Mouse (Mus musculus): ENCODE results near the gene BC049352. TPM values are rescaled to one million over a fixed set of nuclear protein-coding genes. Genes with fewer than 3 reads are reported as not detected.

The BC049352 gene
- total RNA-seq (2021), result under 1 TPM in 1 of 2 experiments, not detected in 1; 0.21 TPM
- long read RNA-seq, experiment 1, result 0 reads
- long read RNA-seq, experiment 2, result 0 reads

DNA sequence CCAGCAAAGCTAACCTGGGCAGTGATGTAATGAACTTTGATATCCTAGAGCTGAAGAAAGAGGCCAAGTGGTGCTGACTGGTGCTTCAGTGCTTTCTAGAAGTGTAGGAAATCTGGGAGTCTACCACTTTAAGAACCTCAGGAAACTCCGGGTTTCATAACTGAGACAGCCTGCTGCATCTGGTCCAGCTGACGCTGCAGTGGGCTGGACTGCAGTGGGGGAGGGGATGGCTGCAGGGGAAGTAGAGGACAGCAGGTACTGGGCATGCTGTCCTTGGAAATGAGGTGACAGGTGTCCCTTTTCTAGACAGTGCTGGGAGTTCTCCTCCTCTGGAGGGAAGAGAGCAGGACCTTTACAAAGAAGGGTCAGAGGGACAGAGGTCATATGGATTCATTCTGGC lies at the start of gene BC049352:
Gene BC049352, plus strand, starts transcription at position 238 of the 400 bp plus-strand sequence.
- DNase-seq (ENCODE audit: low spot score in 2 of 2), result no peak

DNA sequence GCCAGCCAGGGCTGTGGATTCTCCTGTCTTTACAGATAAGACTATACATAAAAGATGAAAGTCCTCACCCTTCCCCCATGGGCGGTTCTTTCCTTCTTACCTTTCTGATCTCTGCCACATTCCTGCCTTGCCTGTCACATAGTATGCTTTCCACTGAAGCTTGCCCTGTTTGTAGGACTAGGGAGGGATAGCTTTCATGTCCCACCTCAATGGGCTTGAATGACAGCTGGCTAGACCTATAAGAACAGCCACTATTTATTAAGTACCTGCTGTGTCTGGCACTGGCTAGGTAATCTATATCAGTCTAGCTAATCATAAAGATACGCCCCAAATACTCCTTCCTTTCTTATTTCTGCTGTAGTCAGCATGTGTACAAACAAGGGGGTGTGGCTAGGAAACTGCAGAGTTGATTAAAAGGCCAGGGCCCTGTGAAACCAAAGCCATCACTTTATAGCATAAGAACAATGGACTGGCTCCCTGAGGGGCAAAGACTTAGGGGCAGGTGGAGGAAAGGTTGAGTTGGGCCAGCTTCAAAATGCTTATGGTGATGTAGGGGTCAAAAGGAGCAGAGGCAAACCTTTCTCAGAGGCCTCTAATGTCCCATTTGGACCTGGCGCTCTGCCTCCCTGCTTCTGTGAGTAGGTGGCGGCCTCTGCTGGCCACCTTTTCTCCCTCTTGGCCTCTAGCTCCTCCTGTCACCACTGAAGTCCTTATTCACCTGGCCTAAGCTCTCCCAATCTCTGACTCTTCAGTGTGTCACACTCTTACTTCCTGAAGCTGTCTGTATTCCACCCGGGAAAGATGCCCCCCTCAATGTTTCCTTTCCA lies 48.1 kb upstream of the BC049352 start:
- peak in 1 of 2 experiments; percentile 52 for DNase-seq (ENCODE audit: low spot score in 2 of 2)

DNA sequence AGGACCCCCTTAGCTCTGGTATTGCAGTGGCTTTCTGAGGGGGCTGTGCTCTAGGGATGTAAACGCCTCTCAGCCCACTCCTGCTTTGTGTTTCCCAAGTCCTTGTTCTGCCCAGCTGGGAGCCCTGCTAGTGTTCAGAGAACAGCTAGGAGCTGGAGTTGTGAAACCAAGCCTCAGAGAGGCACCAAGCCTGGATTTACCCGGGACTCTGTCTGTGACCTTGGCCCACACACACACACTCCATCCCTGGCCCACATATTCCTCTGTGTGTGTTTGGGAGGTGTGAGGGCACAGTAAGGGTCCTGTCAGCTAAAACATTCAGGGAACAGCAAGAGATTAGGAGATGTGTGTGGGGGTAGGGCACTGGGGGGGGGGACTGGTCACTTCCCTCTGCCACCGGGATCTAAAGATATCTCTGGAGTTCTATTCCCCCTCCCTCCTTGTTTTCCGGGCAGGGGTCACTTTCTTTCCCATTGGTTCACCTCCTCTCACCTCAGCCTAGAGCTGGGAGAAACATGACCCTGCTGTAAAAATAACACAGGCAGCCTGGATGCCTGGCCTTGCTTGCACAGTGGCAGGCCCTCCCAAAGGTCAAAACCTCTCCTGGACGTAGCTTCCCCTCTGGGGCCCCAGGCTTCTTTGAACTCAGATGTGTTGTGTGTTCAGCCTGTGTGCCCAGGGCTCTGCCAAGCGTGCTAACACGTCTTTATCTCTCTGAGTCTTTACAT lies 45.2 kb upstream of the BC049352 start:
- DNase-seq (ENCODE audit: low spot score in 2 of 2), result no peak

DNA sequence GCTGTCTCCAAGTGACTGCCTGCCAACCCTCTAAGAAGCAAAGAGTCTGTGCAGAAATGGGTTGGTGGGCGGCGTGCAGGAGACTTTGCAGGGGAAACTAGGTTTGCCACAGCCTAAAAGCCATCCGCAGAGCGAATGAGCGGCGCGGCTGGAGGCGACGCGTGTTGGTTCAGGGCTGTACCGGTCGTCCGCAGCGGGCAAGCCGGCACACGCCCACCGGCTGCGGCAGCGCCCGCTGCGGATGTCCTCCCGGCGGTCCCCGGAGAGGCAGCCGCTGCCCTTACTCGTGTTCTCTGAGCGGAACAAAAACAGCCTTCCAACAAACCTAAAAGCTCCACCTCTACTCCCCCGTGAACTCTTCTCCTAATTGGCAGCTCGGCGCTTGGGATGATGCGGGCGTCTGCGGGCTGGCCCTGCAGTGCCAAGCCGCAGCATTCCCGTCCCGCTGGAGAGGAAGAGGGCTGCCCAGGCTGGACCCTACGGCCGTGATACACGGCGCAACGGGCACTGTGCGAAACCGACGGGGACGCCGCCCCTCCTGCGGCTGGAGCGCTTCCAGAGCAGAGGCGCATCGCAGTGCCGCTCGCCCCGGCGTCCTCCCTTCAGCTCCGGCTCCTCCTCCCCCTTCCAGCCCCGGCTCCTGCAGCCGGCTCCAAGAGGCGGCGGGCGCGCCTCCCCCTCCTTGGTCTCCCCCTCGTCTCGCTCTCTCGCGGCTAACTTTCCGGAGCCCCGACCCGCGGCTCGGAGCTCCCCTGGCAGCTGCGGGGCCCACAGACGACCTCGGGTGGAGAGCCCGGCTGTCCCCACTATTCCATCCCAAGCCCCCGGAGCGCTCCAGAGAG lies 43.4 kb upstream of the BC049352 start, which contains the start of gene Scn4b:
Gene Scn4b, plus strand, starts transcription at position 205 of the 842 bp plus-strand sequence.
- peak; percentile 43 for DNase-seq (ENCODE audit: low spot score in 2 of 2)

DNA sequence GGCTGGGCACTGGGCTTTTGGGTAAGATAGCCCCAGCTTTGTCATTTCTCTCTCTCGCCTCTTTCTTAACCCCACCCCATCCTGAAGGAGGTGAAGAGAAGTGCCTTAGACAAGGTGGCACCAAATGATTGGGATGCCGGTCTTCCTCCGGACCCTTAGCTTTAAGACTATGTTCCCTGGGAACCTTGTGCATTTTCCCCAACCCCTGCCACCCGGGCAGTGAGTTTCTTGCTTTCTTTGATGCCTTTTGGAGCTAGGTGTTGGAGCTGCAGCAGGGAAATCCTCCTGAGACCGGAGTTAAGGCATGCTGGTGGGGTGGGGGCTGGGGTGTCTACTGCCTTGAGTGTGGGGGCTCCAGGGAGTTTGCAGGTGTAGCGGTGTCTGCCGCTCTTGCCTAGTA lies 42.7 kb upstream of the BC049352 start:
- no peak for DNase-seq (ENCODE audit: low spot score in 2 of 2)

DNA sequence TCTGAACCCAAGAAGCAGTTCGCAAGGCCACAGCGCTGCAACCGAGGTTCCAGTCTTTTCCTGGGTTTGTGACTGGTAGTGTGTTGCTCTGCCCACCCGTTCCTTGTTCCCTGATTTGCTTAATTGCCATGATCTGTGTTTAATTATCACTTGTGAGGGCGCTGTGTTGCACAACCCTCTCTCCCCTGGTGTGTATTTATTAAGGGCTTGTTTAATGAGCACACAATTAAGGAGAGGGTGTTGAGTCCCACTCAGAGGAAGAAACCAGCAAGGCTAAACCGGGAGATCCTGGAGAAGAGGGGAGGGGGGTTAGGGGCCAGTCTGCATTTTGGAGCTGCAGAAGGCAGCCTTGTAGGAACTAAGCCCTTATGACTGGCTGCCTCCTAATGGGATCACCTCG lies 40.9 kb upstream of the BC049352 start:
- no peak for DNase-seq (ENCODE audit: low spot score in 2 of 2)

DNA sequence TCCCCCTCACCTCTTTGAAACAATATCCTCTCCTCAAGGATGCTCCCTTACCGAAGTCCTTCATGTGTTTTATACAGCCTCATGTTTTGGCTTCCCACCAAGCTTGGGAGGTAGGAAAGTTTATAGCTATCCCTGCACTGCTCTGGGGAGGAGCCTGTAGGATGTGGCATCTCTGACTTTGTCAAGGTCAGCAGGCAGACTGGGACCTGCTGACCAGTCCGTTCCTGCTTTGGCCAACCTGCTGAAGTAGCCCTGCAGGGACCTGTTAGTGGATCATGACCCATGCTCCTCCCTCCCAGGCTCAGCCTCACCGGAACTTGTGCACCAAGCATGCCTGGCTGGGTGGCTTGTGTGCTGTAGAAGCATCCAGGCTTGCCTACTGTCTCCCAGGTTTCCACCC lies 39.1 kb upstream of the BC049352 start:
- DNase-seq (ENCODE audit: low spot score in 2 of 2), result no peak

DNA sequence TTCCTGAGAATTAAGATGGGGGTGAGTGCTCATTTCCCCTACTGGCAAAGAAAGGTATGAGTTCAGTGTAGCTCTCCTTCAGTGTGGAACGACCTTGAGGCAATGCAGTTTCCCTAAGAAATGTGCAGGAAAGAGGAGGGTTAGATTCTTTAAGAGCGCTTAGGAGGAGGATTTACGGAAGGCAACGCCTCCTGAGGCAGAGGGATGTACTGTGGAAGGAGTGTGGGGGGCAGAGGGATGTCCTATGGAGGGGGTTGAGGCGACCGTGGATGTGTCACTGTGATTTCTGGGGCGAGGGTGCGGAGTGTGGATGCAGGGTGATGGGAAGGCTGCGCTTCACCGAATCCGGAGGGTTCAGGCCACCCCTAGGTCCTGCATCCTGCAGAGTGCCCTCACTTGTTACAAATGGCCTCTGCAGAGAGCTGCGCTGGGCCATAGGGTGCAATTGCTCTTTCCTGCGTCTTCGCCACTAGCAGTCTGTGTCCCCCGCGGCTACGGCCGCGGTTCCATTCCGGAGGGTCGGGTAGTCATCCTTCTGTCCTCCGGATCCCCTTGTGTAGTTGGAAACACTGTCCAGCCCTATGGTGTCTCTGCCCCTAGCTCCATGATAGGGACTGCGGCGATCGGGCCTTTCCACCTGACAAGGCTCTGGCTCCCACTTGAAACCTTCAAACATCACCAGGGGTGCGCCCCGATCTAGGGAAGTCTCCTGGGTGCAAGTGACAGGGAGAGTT lies 36.1 kb upstream of the BC049352 start:
- no peak for DNase-seq (ENCODE audit: low spot score in 2 of 2)

DNA sequence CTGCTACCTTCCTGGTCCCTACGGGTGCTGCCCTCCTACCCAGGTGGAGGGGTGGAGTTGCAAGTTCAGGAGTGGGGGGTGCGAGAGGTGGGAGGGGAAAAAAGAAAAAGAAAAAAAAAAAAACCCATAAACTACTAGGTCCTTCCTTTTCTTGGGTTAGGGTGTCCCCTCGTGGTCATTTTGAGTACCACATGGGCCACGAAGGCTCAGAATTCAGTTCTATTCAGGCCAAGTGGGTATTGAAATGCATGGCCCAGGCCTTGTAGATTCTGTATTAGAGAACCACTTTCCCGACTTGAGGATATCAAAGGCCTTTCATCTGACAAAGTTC lies 35.6 kb upstream of the BC049352 start:
- peak in 1 of 2 experiments; percentile 45 for DNase-seq (ENCODE audit: low spot score in 2 of 2)

DNA sequence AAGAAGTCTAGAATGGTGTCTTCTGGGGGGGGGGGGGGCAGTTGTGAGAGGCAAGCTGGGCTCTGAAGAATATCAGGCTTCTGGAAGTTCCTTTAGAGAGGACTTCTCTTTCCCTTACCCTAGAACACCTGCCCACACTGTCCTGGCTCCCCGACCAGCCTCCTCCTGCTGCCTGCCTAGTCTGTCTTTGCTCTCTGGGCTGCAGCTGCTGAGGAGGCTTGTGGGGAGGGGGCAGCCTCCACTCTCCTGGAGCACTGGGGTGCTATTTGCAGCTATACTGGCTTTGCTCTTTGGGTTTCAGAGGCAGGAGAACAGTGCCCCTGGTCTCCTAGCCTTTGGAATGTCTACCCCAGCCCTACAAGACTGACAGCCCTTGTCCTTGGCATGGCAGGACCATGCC lies 30.9 kb upstream of the BC049352 start:
- no peak for DNase-seq (ENCODE audit: low spot score in 2 of 2)

DNA sequence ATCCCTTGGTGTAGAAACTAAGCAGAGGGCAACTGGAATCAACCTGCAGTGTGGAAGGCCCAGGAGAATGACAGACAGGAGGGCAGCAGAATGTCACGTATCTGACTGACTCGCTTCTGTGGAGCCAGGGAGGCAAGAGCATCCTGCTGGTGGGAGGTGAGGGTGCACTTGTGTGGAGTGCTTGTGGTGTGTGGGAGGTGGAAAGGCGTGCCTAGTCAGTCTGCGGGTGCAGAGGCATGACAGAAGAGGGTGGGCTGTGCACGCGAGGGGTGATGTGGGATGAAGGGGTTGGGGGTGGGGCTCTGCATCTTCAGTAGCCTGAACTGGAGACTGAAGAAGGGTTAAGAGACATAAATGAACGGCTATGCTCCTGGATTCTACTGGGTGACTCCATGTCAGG lies 28.4 kb upstream of the BC049352 start:
- DNase-seq (ENCODE audit: low spot score in 2 of 2), result no peak

DNA sequence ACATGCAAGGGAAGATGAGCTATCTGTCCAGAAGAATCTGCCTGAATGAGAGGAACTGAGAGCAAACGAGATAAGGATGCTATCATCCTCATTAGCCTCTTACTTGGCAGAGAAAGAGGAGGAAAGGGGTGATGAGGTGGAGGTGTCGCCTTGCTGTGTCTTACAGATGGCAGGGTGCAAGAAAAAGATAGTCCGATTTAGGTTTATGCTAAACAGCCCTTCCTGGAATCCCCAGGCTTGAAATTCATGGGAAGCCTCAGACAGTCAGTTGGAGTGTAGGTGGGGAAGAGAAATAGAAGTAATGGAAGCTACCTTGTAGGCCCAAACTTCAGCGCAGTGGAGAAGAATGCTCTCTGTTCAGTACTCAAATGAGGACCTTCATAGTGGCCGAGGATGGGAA lies 13.9 kb upstream of the BC049352 start:
- DNase-seq (ENCODE audit: low spot score in 2 of 2), result no peak

DNA sequence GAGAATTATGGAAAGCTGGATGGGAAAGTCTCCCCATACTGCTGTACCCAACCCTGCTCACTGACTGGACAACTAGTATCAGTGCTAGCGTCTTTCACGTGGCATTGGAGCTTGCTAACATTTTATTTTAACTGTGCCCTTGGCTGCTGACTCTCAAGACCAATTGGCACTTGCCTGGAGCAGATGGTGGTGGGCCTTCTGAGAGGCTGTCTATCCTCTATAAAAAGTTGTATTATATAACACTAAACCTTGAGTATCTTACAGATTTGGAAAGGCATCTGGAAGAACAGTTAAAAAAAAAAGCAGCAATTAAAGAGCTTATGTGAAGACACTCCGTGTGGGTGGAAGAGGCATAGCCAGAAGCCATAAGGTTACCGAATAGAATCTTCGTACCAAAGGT lies 11.7 kb upstream of the BC049352 start:
- no peak for DNase-seq (ENCODE audit: low spot score in 2 of 2)

DNA sequence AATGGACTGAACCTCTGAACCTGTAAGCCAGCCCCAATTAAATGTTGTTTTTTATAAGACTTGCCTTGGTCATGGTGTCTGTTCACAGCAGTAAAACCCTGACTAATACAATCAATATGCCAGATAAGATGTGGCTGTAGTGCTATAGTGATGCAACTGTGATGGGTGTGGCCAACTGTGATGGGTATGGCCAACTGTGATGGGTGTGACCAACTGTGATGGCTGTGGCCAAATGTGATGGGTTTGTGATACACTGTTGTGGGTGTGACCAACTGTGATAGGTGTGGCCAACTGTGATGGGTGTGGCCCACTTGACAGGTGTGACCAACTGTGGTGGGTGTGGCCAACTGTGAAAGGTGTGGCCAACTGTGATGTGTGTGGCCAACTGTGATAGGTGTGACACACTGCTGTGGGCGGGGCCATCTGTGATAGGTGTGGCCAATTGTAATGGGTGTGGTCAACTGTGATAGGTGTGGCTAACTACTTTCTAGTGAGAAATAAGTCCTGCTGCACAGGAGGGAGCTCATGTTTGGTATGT lies 10.7 kb upstream of the BC049352 start:
- no peak for DNase-seq (ENCODE audit: low spot score in 2 of 2)

DNA sequence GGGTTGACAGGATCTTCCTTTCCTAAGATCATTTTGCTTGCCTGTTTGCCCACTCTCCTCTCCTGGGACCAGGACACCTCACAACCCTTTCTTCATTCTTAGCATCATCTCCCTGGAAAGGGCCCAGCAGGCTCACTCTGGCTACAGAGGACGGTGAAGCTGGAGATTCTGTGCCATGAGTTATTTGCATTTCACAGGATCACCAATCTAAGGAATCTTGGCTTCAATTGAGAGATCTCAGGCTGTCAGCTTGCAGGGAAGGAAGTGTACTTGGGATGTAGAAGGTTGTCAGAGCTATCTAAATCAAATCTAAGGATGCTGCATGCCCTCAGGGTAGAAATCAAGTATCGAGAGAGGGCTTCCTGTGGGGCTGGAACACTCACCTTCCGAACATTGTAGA lies 8.3 kb upstream of the BC049352 start:
- DNase-seq (ENCODE audit: low spot score in 2 of 2), result no peak

DNA sequence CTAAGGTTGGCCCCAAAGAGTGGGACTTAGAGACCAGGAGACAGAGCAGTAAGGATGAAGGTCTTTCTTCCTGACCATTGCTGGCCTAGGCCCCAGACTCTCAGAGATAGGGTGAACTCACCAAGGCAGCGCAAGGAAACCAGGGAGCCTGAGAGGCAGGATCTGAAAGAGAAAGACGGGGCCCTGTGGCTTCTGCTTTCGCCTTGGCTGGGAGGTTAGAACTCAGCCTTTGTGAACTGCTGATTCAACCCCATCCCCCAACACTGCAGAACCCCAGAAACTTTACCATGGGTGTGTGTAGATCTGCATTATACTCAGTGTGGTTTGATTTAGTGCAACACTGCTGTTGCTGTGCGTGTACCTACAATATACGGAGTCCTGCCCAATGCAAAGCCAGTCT lies 2.5 kb upstream of the BC049352 start:
- no peak for DNase-seq (ENCODE audit: low spot score in 2 of 2)

DNA sequence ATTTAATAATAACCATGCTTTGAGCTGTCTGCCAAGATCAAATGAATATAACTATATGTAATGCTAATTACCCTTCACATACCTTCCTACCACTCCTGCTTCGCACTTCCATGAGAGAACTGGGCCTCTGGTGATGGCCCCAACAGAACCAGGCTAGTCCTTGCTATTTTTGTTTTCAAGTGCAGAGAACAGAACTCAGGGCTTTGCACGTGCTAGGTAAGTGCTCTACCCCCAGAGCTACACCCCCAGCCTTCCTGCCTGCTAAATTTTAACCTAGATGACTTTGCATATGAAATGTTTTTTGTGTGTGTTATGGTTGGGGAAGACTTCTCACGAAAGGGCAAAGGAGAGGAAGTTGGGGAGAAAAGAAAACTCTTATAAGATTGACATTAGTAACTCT lies 714 bp downstream of the BC049352 start:
- no peak for DNase-seq (ENCODE audit: low spot score in 2 of 2)

DNA sequence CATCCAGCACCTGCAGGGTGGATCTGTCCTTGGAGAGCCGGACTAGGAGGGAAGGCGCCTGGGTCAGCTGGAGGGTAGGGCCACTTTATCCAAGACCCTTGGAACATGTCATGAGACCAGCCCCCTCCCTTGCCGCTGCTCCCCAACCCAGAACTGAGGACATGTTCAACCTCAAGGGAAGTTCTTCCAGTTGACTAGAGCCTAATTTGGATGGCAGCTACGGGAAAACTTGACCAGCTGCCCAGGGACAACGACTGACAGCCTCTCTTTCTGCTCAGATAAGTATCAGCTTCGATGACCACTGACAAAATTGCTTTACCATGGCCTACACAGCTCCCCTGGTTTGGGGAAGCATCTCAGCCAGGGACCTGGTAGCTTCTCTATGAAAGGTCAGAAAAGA lies 1.5 kb downstream of the BC049352 start:
- DNase-seq (ENCODE audit: low spot score in 2 of 2), result no peak

DNA sequence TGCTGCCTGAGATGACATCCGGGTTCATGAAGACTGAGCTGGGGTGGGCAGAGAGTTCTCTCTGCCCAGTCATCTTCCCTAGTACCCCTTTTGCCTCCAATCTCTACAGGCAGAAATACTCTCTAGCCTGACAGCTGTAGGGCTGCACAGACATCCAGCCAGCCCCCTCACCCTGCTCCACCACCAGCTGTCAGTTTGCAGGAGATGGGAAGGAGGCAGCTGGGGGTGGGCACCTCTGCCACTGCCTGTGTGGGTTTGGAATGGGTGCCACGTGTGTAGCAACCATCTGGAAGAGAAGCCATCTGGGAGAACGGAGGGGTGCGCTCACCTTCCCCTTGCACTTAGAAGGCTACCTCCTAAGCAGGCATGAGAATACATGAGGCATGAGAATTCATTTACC lies 3.4 kb downstream of the BC049352 start:
- DNase-seq (ENCODE audit: low spot score in 2 of 2), result no peak

All from gastrocnemius, postnatal 4 days (tissue).